Mouse (Mus musculus) neural tube, embryonic 11.5 days (tissue): ENCODE measurements around the gene Rsc1a1. TPM values are rescaled to one million over a fixed set of nuclear protein-coding genes. Genes with fewer than 3 reads are reported as not detected.

ENCODE experiments used
- ATAC-seq: fragments of 200-750 bp; cut with Nextera tagmentation; 2 replicates; pipeline ENCODE4 v1.8.0; 2017; ENCODE audit warnings: moderate number of reproducible peaks, mild to moderate bottlenecking, moderate TSS enrichment, moderate library complexity; ENCODE audit not compliant: insufficient read depth, low FRiP score, low TSS enrichment
- DNase-seq: peaks from one replicate; pipeline ENCODE4 v3.0.0-alpha.2; 2015; ENCODE audit warnings: low spot score
- H3K27ac ChIP-seq: fragments of 300-500 bp; sonication (generic); 2 replicates; pipeline ENCODE4 v1.5.1; 2014; ENCODE audit warnings: low read depth, mild to moderate bottlenecking, low read length
- H3K27me3 ChIP-seq: fragments of 300-500 bp; sonication (generic); 2 replicates; pipeline ENCODE4 v1.6.1; 2014; ENCODE audit warnings: mild to moderate bottlenecking, low read length, mixed read lengths; ENCODE audit not compliant: control insufficient read depth, insufficient read depth
- H3K36me3 ChIP-seq: fragments of 300-500 bp; sonication (generic); 2 replicates; pipeline ENCODE4 v1.6.1; 2014; ENCODE audit warnings: mild to moderate bottlenecking, low read length, moderate library complexity, mixed read lengths; ENCODE audit not compliant: control insufficient read depth, insufficient read depth
- H3K4me1 ChIP-seq: fragments of 300-500 bp; sonication (generic); 2 replicates; pipeline ENCODE4 v1.6.1; 2014; ENCODE audit warnings: low read length, mixed read lengths; ENCODE audit not compliant: control insufficient read depth, insufficient read depth
- H3K4me2 ChIP-seq: fragments of 300-500 bp; sonication (generic); 2 replicates; pipeline ENCODE4 v1.6.1; 2014; ENCODE audit warnings: low read depth, mild to moderate bottlenecking, moderate library complexity
- H3K4me3 ChIP-seq: fragments of 300-500 bp; sonication (generic); 2 replicates; pipeline ENCODE4 v1.5.1; 2014; ENCODE audit warnings: low read depth, low read length
- H3K9ac ChIP-seq: fragments of 300-500 bp; sonication (generic); 2 replicates; pipeline ENCODE4 v1.6.1; 2014; ENCODE audit warnings: mild to moderate bottlenecking, low read length
- H3K9me3 ChIP-seq: fragments of 300-500 bp; sonication (generic); 2 replicates; pipeline ENCODE4 v1.6.1; 2016; ENCODE audit warnings: low read length; ENCODE audit not compliant: control insufficient read depth
- WGBS: fragments of 180-500 bp; shearing (Covaris S2); extraction: QIAGEN DNeasy Blood & Tissue Kit; methylation state at CpG from one replicate; pipeline ENCODE4 v1.1.7; 2014; 5-methylcytosine and 5-hydroxymethylcytosine counted together
- polyA plus RNA-seq: library from polyadenylated mRNA; unstranded; fragments of >200 nt; fragmentation: Nextera tagmentation; extraction: Ambion mirVana; gene quantifications from 2 replicates; pipeline ENCODE4 v1.2.1, GENCODE M21; 2014

The Rsc1a1 gene
- polyA plus RNA-seq, 1 experiment from 2014 or later: not detected

DNA sequence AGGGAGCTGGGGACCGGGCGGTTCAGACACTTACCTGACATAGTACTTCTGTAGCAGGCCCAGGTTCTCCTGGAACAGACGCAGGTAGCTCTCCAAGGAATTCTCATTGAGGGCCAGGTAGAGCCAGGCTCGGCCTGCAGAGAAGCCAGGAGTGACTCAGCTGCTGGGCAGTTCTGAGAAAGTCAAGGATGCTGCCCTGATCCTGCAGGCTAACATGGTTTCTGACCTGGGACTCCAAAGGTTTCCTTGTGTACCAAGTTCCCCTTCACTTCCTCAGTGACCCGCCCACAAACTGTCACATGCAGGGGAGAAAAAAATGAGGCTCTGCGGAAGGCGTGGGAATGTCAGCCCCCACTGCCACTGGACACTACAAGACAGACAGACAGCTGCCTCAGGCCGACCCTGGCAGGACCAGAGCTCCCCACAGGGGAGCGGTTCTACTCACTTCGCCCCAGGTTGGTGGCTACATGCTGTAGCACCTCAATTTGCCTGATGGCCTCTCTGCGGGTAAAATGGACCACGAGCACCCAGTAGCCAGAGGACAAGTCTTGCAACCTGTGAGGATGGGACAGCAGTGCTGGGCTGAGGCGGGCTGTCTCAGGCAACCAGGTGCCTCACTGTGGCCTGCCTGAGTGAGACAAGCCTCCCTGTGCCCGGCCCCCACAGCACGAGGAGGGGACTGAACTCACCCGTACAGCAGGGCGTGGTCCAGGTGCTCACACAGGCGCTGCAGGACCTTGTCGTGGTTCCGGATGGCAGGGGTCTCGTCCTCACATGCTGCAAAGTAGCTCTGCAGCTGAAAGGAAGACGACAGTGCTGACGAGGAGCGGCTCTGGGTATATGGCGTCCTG lies 43.2 kb downstream of the Rsc1a1 start:
- ATAC-seq (no peak), DNase-seq (no peak)
- H3K27ac ChIP-seq: no peak overlapping the region

DNA sequence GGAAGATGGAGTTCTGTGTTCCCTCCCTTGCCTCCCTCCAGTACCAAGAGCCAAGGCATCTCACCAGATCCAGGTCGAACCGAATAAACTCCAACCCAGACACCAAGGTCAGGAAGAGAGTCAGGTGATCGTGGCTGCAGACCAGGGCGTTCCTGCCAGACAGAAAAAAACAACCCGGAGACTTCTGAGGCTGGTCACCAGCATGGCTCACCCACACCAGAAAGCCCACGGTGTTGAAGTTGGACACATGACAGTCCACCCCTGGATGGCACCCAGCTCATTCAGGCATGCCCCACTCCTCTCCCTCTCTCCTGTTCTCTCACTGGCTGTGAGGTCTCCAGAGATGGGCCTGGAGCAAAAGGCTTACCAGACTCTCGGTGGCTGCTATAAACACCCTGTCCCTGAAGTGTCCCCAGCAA lies 44.0 kb downstream of the Rsc1a1 start:
- H3K4me3 ChIP-seq: no peak overlapping the region
- H3K27ac ChIP-seq: no peak overlapping the region
- peaks cover 9% of the 10 kb centered on the region for H3K36me3 ChIP-seq
- H3K4me1 ChIP-seq: no peaks in the 10 kb centered on the region
- H3K9me3 ChIP-seq: no peaks in the 10 kb centered on the region
- WGBS: 92% methylated on average over 7 of the region's 7 CpGs
- no peak overlapping the region for H3K9ac ChIP-seq
- H3K27me3 ChIP-seq: no peaks in the 10 kb centered on the region
- no peak overlapping the region for H3K4me2 ChIP-seq
- DNase-seq (no peak), ATAC-seq (no peak)

More for the DNA sequence above, 43.2 kb downstream of the Rsc1a1 start:
- H3K9me3 ChIP-seq: no peaks in the 10 kb centered on the region
- no peak overlapping the region for H3K4me2 ChIP-seq
- H3K4me3 ChIP-seq: no peak overlapping the region
- H3K4me1 ChIP-seq: no peaks in the 10 kb centered on the region
- no peak overlapping the region for H3K9ac ChIP-seq
- peaks cover 7% of the 10 kb centered on the region for H3K36me3 ChIP-seq
- H3K27me3 ChIP-seq: no peaks in the 10 kb centered on the region
- 91% methylated on average over 25 of the region's 25 CpGs for WGBS

DNA sequence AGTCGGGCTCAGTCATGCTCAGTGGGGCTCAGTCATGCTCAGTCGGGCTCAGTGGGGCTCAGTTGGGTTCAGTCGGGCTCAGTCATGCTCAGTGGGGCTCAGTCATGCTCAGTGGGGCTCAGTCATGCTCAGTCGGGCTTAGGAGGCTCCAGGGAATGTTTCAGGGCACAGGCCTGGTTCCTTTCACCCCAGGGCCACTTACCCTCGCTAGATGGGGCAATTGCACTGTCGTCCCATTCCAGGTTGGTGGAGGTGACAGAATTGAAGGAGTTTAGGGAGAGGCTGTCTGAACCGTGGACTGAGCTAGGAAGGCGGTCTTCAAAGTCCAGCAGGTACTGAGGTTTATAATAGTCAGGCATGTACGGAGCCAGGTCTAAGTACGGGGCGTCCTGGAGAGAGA lies 45.9 kb downstream of the Rsc1a1 start:
- H3K9me3 ChIP-seq: no peaks in the 10 kb centered on the region
- ATAC-seq: no peak
- peaks cover 9% of the 10 kb centered on the region for H3K36me3 ChIP-seq
- no peak overlapping the region for H3K9ac ChIP-seq
- H3K27me3 ChIP-seq: no peaks in the 10 kb centered on the region
- no peak overlapping the region for H3K4me3 ChIP-seq
- no peaks in the 10 kb centered on the region for H3K4me1 ChIP-seq
- no peak overlapping the region for H3K27ac ChIP-seq
- 76% methylated on average over 11 of the region's 11 CpGs for WGBS
- DNase-seq: no peak
- H3K4me2 ChIP-seq: no peak overlapping the region

DNA sequence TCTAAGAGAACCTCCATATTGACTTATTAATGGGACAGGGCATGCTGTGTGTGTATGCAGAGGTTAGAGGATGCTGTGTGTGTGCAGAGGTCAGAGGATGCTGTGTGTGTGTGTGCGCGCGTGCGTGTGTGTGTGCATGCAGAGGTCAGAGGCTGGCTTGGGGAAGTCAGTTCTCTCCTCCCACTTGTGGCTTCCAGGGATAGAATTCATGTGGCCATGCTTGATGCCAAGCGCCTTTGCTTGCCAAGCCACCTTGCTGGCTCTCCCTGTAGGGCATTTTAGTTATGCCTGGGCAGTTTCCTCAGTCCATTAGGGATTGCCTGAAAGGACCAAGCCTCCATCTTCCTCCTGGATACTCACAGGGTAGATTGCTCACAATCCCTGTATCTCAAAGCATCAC lies 48.7 kb downstream of the Rsc1a1 start:
- Histone ChIP-seq H3K4me2 (no peak overlapping the region), H3K27ac (no peak overlapping the region), H3K4me1 (no peaks in the 10 kb centered on the region), H3K9me3 (no peaks in the 10 kb centered on the region), H3K27me3 (no peaks in the 10 kb centered on the region), H3K4me3 (no peak overlapping the region), H3K9ac (no peak overlapping the region), H3K36me3 (peaks cover 20% of the 10 kb centered on the region)
- ATAC-seq (no peak), DNase-seq (no peak)
- WGBS: 97% methylated on average over 5 of the region's 5 CpGs

DNA sequence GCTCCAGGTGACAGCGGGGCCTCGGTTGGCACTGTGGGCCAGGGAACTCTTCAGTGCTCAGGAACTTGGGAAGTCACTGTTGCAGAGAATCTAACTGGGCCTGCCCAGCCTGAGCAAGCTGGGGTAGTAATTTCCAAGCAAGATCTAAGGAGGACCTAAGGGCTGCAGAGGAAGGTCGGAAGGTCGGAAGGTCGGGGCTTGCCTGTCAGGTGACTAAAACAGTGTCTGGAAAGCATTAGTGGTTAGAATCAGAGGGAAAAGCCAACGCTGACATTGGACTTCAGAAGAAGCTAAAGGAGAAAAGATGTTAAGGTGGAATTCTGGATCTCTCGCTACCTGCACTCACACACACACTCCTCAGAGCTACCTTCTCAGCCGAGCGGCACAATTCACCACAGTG lies 49.4 kb downstream of the Rsc1a1 start:
- Histone ChIP-seq H3K36me3 (peaks cover 21% of the 10 kb centered on the region), H3K27ac (no peak overlapping the region), H3K27me3 (no peaks in the 10 kb centered on the region), H3K4me1 (no peaks in the 10 kb centered on the region), H3K4me2 (no peak overlapping the region), H3K9me3 (no peaks in the 10 kb centered on the region), H3K4me3 (no peak overlapping the region), H3K9ac (no peak overlapping the region)
- ATAC-seq (no peak), DNase-seq (no peak)
- WGBS: 79% methylated on average over 9 of the region's 9 CpGs

Other genes with a start within 250 kb of the Rsc1a1 start
- gene Srarp, start 249.5 kb downstream of the Rsc1a1 start, polyA plus RNA-seq: not detected in 2 replicates
- 46.5 and 48.0 TPM in 2 replicates for gene Zbtb17, start 240.9 kb downstream of the Rsc1a1 start, polyA plus RNA-seq
- 13.9 and 16.2 TPM in 2 replicates for gene Spen, start 147.0 kb downstream of the Rsc1a1 start, polyA plus RNA-seq
- 31.5 and 34.9 TPM in 2 replicates for gene Fblim1, start 79.5 kb downstream of the Rsc1a1 start, polyA plus RNA-seq
- 0.50 and 0.61 TPM in 2 replicates for gene Tmem82, start 67.0 kb downstream of the Rsc1a1 start, polyA plus RNA-seq
- not detected in 2 replicates for gene Slc25a34, start 61.8 kb downstream of the Rsc1a1 start, polyA plus RNA-seq
- gene Plekhm2, start 20.7 kb downstream of the Rsc1a1 start, polyA plus RNA-seq: 3.4 and 3.6 TPM in 2 replicates
- gene Ddi2, start 37.8 kb upstream of the Rsc1a1 start, polyA plus RNA-seq: 23.0 and 25.7 TPM in 2 replicates
- 0.18 TPM in 1 of 2 replicates, not detected in the other for gene Agmat, start 61.1 kb upstream of the Rsc1a1 start, polyA plus RNA-seq
- gene Dnajc16, start 105.3 kb upstream of the Rsc1a1 start, polyA plus RNA-seq: 5.4 and 5.8 TPM in 2 replicates
- 19.3 and 21.7 TPM in 2 replicates for gene Casp9, start 108.0 kb upstream of the Rsc1a1 start, polyA plus RNA-seq
- gene Cela2a, start 140.6 kb upstream of the Rsc1a1 start, polyA plus RNA-seq: not detected in 2 replicates
- gene Ctrc, start 160.8 kb upstream of the Rsc1a1 start, polyA plus RNA-seq: not detected in 2 replicates
- 24.4 and 28.5 TPM in 2 replicates for gene Efhd2, start 189.3 kb upstream of the Rsc1a1 start, polyA plus RNA-seq